Mouse (Mus musculus) heart, adult 9 months (tissue): ENCODE measurements at regions not wholly inside any gene's neighbourhood (a gene's known extent, or its start where the extent isn't known, plus 50 kb on each side); places are given as distances from the start of the nearest gene placed in this dataset.
"Not testable (repeated sequence)": the region's sequence is repeated elsewhere in the genome, so short reads cannot be mapped to it uniquely, and the experiment has no call there.

Experiments
- DNase-seq, 2 experiments: peaks; one replicate each; pipeline ENCODE4 v3.0.0; 2022; ENCODE audit warnings: low spot score in 2 of 2

DNA sequence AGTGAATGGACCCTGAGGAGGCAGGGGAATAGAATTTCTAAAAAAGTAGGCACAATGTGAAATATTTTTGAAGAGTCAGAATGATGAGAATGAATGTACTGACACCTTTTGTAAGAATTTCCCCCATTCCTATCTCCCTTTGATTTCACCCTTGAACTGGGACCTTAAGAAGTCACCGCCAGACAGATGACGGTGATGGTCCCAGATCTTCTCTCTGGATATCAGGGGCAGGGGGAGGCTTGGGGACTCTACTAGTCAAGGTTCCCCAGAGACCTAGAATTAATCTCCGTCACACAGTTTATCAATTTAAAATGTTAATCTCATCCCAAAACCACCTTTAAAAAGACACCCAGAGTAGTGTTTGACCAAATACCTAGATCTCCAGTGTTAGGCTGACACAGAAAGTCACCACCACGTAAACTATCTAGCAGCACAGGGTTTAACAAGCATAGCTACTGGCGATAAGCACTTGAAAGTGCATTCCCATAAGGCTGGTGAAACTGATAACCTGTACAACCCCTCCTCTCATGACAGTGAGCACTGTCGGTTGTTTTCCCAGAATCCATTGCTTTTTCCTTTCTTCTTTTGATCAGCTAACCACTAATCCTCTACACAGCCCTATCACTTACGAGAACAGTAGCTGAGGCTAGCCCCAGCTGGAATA lies 163.5 kb upstream of the Cdkn3 start:
- no peak for DNase-seq

- DNase-seq = peak; percentile 28 to 29
Observed at GRCm38 (mm10) chr14:46594151-46594550, 166.2 kb upstream of the Cdkn3 start.

DNA sequence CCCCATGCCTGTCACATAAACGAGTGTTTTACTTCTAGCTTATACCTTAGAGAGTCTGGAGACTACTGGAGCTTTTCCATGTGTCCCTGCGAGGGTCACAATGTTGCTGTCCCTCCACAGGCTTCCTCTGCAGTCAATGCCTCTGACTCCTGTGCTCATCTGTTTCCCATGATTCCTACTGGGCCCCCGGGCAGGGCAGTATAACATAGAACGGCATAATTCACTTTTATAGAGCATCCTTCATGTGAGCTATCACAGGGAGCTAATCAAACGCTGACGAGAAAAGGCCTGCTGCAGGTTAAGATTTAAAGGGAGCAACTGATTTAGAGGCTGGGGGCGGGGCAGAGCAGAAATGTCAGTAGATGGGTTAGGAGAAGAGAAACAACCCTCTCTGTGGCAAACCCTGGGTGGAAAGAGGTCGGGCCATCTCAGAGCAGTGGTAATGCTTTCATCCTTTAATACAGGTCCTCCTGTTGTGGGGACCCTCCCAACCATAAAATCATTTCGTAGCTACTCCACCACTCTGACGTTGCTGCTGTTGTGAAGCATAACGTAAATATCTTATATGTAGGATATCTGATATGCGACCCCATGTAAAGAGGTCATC lies 168.5 kb upstream of the Cdkn3 start:
- no peak for DNase-seq

- no peak for DNase-seq
Observed at GRCm38 (mm10) chr14:46591211-46591610, 169.1 kb upstream of the Cdkn3 start.

DNA sequence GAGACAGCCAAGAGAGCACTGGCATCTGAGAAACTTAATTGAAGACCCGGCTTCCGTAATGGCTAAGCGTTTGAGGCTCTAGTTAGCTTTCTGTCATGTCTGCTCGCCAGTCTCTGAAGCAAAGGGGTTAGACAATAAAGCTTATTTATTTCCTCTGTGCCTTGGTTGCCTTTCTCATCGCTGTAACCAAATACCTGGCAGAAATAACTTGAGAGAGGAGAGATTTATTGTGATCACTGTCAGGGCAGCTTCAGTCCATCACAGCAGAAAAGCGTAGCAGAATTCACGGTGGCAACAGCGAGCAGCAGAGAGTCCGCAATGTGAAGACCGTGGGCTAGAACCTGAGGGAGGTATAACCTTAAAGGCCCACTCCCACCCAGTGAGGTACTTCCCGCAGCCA lies 174.2 kb upstream of the Cdkn3 start:
- DNase-seq = no peak

DNA sequence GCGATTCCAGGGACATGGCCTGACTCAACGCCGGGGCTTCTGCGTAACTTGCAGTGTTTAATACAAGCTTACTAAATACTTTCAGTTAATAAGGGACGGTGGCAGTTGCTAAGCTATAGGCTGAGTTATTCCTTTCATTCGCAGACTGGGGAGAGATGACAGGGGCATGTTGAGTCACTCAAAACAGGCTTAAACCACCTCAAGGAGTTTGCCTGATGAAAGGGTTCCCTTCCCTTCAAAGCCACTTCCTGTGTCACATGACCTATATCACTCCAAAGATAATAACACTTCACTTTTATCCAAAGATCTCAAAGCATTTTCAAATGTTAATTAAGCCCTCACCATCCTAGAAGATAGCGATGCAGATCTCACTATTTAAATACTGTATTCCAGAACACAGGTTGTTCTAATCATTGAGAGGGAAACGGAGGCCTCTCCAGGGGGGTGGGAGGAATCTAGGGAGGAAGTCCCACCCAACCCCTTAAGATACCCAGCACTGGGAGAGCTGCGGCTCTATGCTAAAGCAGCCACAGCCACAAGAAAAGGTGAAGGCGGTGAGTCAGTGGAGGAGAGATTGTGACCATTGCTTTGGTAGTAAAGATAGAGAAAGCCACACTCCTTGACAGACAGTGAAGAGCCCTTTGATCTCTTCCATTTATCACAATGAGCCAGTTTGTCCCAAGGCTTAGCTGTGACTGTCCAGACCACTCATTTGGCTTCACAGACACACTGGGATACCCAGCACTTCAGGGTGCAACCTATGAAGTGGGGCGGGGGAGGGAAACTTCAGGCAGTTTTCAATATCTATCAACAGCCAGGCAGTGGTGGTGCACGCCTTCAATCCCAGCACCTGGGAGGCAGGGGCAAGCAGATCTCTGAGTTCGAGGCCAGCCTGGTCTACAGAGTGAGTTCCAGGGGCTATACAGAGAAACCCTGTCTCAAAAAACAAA lies 182.0 kb upstream of the Cdkn3 start:
- no peak for DNase-seq

- no peak for DNase-seq
Observed at GRCm38 (mm10) chr14:46575889-46576288, 184.5 kb upstream of the Cdkn3 start.

- DNase-seq = no peak
Observed at GRCm38 (mm10) chr14:46575414-46575813, 184.9 kb upstream of the Cdkn3 start.

GRCm38 (mm10) chr14:46573401-46573800 lies 182.9 kb upstream of the Bmp4 start:
- no peak for DNase-seq

DNA sequence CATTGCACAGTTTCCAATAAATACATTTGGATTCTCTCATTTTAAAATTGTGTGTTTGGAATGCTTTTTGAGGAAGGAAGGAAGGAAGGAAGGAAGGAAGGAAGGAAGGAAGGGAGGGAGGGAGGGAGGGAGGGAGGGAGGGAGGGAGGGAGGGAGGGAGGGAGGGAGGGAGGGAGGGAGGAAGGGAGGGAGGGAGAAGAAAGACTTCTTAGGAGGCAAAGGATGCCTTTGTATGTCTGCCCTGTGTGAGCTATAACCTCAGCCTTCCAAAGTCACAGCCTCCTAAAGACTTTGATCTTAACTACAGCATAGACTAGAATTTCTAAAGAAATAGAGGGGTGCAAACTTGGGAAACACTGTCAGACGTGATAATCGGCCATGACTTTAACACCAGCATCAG lies 182.5 kb upstream of the Bmp4 start:
- not testable (repeated sequence) for DNase-seq

GRCm38 (mm10) chr14:46571841-46572240 lies 181.4 kb upstream of the Bmp4 start:
- DNase-seq = no peak

DNA sequence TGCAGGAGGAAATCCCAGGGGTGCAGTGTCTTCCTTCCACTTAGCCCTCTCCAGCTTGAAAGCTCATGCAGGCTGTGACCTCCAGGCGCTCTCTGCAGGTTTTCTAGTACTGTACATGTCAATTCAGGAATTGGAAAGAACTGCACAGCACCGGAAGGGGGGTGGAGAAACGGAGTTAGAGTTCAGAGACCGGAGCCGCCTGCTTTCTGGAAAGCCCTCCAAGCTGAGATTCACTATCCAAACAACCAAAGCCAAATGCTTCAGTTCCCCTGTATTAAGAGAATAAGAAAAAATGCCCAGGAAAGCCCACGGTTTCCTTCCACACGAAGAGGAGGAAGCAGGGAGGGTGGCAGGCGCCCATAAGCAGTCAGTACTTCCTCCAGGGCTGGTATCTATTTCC lies 178.8 kb upstream of the Bmp4 start:
- DNase-seq = no peak

DNA sequence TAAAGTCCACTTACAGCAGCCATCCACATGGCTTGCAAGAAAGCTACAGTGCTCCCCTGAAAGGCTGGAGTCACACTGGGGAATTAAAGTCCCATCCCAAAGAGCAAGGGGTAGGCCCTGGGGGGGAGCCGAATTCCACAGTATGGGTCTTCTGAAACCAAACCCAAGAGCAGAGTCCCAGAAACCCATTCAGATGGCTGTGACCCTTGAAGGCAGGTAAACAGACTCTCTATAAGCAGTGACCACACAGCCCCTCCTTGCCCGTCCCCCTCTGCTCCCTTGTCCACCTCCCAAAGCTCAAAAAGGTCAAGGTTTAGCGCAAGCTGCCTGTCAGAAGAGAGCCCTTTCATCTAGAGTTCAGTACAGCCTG lies 176.9 kb upstream of the Bmp4 start:
- DNase-seq = no peak

GRCm38 (mm10) chr14:46566681-46567410 lies 176.4 kb upstream of the Bmp4 start:
- no peak for DNase-seq

DNA sequence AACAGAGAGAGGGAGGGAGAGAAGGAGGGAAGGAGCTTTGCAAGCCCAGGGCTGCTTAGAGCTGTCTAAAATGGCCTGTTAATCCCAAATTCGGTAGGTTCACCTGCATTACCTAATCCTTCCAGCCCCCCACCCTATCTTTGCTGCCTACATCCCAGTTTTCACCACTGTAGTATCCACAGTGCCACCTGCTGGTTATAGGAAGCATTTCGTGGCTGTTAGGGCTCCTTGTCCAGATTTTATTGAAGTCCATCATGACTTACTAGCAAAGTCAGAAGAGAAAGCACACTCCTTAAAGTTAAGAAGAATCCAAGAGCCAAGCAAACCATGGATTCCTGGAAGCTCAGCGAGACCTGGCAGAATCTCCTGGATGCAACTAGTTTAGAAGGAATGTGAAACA lies 174.5 kb upstream of the Bmp4 start:
- peak; percentile 19 to 51 for DNase-seq

GRCm38 (mm10) chr14:46562016-46562415 lies 171.5 kb upstream of the Bmp4 start:
- no peak for DNase-seq

- DNase-seq = no peak
Observed at GRCm38 (mm10) chr14:46553239-46553638, 162.8 kb upstream of the Bmp4 start.

GRCm38 (mm10) chr14:46546146-46546545 lies 155.7 kb upstream of the Bmp4 start:
- DNase-seq = no peak

DNA sequence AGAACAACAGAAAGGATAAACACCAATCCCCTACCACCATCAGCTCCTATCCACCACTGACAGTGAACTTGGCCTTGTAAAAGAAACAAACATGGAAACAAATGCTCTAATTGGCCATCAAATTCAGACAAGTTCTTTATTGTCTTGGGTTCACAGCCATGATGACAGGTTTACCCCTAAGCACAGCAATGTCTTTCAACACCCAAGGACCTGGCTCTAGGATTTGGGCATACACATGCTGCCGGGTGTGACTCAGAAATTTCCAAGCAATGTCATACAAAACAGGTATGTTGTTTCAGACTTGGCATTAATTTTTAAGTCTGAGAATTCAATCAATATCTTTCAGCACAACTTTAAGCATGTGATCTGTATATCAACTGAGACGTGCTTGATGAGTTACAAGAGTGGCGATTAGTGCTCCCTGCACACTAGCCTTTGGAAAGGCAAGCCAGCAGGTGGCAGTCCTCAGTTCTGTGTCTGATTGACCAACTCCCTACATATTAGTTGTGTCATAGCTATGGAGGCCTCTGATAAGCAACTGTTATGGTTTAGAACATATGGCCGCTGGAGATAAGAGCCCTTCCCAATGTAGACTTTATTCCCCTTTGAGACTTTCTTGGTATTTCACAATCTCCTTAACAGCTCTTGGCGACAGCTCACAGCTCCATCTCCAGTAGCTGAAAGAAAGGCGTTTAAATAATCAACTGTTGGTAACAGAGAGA lies 149.2 kb upstream of the Bmp4 start:
- no peak for DNase-seq

DNA sequence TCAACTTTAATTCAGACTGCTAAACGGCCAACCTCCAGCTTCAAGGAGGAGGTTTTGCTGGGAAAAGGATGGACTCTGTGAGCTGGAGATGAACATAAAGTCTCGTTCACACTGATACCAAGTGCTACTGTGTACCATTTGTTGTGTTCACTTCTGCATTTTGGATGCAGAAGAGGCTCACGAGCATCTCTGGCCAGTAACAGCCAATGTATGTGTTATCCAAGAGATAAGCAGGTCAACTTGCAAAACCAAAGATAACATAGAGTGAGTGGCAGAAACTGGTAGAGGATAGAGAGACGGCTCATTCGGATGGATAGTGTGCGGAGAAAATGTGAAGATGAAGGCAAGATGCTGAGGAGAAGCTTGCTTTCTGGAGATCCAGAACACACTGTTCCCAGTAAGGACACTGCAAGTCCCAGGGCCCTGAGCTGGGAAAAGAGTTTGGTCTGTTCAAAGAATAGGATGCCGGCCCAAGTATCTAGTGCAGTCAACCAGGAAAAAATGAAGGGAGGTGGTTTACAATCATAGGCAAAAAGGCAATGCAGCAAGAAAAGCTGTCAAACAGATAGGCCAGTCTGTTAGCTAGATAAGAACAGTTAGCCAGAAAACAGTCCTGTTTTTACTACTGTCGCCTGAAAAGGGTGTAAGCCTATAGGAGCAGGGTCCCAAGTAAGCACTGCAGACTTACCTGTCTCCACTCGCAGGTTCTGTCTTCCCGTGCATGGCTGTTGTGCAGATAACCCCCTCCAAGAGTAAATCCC lies 145.7 kb upstream of the Bmp4 start:
- DNase-seq = no peak

- no peak for DNase-seq
Observed at GRCm38 (mm10) chr14:46532697-46533096, 142.2 kb upstream of the Bmp4 start.
